Mouse (Mus musculus) thymus, adult 18-20 months (tissue): Measurements from ENCODE around the gene Mpp3.
A peak's percentile ranks its signal among the peaks of the same experiment; 100 is the strongest.

Experiments used
- DNase-seq, 2 experiments: peaks; one replicate each; pipeline ENCODE4 v3.0.0; 2022; ENCODE audit warnings: mixed read lengths in 2 of 2

Gene Mpp3

DNA sequence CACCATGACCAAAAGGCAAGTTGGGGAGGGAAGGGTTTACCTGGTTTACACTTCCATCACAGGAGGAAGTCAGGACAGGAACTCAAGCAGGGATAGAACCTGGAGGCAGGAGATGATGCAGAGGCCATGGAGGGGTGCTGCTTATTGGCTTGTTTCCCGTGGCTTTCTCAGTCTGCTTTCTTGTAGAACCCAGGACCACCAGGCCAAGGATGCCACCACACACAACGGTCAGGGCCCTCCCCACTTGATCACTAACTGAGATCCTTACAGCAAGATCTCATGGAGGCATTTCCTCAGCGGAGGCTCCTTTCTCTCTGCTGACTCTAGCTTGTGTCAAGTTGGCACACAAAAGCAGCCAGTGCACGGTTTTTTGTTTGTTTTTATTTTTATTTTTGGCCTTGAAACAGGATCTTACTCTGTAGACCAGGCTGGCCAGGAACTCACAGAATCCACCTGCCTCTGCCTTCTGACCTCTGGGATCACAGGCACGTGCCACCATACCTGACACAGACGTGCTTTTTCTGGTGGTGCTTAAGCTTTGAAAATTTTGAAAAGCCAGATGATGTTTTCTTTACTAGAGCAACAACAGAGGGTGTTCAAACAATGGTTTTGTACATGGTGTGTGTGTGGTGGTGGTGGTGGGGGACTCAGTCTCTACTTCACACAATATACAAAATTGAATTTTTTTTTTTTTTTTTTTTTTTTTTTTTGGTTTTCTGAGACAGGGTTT, at the start of gene Mpp3:
Gene Mpp3, minus strand, starts transcription at position 375 of the 730 bp plus-strand sequence.
- no peak for DNase-seq

DNA sequence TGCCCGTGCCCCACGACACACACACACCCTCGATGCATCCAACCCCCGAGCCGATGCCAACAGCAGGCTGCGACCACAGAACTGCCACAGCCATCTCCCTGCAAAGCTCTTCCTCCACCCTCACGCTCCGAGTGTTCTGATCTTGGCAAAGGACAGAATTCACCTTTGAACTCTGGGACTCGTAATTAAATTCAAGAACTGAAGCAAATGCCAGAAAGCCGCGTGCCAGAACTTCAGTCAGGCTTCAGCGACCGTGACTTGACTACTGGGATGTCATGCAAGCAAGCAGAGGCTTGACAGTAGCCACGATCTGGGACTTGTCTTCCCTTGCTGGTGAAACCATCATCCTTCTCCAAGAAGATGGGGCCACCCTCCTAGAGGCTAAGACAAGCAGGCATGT, 45.5 kb upstream of the Mpp3 start:
- DNase-seq, result no peak

DNA sequence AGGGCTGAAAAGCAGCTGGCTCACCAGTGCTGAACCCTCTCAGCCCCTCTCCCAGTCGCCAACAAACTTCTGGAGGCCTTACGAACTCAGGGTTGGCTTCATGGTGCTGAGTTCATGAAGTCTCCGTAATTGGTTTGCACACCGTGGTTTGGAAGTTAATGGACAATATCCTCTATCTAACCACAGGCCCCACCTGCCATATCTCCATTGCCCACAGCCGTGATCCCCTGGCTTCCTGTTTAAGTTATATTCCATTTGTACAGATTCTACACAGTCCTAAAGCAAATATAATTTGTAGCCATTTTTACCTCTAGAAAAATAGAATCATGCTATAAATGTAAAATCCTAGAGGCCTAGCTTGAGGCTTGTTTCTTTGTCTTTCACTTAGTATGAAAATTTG, 44.5 kb upstream of the Mpp3 start:
- DNase-seq, result no peak

DNA sequence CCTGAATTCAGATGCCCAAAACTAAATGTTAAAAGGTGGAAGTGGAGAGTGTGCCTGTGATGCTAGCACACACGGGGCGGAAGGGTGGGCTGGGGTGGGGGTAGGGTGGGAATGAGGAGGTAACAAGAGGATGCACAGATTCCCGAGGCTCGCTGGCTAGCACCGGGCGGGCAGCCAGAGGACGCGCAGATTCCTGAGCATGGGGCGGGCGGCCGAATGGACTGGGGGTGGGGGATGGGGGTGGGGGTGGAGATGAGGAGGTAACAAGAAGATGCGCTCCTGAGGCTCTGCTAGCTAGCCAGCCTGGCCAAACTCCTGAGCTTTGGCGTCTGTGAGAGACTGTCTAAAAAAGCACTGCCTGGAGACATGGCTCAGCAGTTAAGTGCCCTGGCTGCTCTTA, 42.2 kb upstream of the Mpp3 start:
- DNase-seq, result no peak

DNA sequence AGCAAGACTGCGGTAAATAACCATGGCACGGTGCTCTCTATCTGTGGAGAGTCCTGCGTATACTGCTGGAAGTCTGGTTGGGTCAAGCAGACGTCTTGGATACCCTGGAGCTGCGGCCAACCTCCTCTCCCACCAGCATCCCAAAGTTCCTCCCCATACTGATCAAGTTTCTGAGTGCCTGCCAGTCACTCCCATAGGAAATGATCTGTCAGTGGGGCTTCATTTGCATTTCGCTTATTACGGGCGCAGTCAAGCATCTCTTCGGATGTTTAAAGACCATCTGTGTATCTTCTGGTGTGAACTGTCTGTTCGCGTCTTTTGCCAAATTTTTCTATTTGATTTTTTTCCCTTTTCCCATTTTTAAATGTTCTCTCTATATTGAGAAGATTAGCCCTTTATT, 41.4 kb upstream of the Mpp3 start:
- DNase-seq, result no peak

DNA sequence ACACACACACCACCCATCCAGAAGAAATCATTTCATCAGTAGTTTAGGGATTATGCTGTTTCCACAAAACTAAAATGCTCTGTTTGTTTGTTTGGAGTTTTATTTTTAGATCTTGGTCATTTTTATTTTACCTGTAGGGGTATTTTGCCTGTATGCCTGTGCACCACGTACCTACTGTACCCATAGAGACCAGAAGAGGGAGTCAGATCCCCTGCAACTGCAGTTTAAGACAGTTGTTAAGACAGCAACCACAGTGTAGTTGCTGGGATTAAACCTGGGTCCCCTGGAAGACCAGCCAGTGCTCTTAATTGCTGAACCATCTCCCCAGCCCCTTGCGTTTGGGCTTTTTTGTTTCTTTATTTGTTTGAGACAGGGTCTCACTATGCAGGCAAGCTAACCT, 40.7 kb upstream of the Mpp3 start:
- DNase-seq, result no peak

DNA sequence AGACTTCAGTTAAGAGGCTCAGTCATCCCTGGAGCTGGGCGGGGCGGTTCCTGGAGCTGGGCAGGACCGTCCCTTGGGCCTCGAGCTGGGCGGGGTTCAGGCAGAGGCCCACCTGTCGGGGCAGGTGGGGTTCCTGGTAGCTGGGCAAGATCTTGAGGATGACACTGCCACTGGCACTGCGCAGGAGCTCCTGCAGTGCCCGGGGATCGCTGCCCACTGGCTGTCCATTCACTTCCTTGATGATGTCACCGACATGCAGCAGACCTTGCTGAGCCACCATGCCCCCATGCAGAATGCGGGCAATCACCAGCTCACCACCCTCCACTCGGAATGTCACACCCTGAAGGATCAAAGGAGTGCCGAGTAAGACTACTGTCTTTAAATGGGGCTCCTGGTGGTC, 34.8 kb upstream of the Mpp3 start:
- DNase-seq, result no peak

DNA sequence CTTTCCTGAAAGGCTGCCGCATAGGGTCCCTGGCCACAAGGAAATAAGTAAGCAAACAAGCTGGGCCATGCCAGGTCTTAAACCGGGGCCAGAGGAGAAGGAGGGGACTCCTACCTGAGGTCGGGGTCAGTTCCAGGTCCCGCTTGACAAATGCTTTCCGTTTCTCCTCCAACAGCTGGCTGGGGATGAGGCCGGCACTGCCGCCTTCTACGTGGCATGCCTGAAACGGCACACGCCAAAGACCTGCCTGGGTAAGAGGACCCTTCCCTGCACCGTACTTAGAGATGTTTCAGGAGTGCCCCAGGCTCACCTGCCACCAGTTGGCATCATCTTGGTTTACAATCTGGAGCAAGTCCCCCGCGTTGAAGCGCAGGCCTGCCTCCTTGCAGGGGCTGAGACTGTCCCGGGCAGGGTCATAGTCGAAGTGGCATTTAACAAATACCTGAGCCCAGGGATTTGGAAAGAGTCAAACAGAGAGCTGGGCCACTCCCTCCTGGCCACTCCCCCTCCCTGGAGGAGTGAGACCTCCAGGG, 33.7 kb upstream of the Mpp3 start:
- no peak for DNase-seq

DNA sequence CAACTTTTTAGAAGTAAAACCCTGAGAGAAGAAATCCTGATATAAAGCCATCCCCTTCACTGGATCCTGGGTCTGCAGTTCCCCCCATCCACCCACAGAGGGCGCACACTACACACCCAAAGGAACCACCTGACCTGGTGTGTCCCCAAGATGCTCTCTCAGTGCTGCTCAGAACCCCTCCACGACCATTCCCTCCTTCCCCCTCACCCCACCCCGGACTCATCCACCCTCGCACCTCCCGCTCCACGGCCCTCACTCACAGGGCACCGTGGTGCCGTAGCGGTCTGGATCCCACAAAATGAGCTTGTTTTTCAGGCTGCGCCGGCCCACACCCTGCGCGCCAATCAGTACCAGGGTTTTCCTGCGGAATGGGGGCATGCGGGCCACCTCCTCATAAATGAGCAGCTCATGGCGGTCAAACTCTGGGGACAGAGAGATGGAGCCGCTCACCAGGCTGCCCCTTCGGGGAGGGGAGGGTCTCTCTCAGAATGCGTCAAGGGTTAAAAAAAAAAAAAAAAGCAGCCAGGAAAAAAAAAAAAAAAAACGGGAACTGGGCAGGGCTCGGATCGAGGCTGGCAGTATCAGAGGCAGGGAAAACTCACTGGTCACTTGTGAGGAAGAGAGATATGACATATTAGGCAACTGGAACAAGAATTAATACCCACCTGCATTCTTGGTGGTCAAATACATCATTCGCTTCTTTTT, 33.1 kb upstream of the Mpp3 start:
- peak; percentile 14 to 22 for DNase-seq

DNA sequence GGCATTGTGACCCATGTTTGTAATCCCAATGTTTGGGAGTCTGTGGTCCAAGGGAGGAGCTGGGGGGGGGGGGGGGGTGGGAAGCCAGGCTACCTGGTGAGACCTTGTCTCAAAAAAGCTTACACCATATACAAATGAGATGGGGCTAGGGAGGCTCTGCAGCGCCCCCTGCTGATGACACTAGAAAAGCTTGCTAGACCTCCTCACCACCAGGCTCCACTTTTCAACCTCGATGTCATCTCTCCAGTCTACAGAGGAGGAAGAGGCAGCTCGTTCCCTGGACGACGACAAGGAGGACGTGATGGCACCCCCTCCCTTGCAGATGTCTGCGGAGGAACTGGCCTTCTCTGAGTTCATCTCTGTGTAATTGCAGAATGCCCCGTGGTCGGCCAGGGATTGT, 25.6 kb upstream of the Mpp3 start:
- DNase-seq, result no peak

DNA sequence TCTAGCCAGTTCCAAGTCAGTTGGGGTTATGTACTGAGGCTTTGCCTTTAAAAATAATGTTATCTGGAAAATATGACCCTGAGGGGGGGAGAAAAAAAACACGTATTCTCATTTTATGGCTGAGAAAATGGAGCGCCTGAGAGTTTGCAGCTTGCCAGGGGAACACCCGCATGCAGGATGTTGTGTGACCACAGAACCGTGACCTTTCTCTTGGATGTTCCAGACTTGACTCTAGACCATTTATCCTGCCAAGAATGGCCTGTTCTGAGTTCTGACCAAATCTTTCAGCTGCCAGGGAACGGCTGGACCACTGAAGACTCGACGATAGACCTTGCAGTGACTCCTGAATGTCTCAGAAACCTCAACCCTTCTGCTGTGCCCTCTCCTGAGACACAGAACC, 24.9 kb upstream of the Mpp3 start:
- no peak for DNase-seq

DNA sequence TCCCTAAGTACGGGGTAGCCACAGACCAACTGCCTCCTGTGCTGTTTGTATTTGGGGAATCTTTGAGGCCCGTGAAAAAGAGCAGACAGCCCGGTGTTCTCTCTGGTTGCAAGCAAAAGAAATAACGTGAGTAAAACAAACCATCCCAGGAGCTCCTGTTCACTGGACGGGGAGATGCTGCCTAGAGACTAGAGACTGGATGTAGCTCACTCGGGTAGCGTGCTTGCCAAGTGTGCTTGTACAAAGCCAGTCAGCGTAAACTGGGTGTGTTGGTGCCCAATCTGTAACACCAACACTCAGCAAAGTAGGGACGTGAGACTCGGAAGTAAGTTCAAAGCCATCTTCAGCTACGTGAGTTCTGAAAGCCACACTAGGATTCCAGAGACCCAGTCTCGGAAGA, 24.4 kb upstream of the Mpp3 start:
- no peak for DNase-seq

DNA sequence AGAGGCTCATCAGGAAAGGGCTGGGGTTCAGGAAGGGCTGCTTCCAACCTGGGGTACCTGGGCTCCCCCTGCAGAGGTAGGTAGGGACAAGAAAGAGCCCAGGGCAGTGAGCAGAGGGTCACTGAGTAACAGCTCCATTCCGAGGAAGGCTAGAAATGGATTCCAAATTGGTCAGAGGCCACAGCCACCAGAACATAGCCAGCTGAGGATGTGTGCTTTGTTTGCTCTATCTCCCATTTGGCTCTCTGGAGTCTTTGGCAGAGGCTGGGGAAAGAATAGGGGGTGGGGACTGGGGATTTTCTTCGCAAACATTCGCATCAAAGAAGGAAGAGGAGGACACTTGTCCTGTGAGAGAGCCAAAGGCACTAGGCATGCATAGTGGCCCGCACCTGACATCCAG, 23.7 kb upstream of the Mpp3 start:
- DNase-seq, result no peak

DNA sequence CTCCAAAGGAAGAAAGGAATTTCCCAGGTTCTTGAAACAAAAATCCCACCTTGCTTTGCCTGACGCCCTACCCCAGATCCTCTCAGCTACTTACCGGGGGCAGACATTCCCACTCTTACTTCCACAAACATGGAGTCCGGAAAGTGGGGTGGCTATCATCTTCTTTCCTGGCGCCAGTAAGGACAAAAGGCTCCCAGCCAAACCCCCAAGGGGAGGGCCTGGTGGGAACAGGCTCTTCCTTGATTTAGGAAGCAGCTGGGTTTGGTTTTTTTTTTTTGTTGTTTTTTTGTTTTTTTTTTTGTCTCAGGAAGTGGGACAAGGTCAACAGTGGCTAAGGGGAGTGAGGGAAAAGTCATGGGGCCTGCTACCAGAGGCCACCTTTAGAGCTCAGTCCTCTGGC, 23.3 kb upstream of the Mpp3 start:
- DNase-seq, result no peak

DNA sequence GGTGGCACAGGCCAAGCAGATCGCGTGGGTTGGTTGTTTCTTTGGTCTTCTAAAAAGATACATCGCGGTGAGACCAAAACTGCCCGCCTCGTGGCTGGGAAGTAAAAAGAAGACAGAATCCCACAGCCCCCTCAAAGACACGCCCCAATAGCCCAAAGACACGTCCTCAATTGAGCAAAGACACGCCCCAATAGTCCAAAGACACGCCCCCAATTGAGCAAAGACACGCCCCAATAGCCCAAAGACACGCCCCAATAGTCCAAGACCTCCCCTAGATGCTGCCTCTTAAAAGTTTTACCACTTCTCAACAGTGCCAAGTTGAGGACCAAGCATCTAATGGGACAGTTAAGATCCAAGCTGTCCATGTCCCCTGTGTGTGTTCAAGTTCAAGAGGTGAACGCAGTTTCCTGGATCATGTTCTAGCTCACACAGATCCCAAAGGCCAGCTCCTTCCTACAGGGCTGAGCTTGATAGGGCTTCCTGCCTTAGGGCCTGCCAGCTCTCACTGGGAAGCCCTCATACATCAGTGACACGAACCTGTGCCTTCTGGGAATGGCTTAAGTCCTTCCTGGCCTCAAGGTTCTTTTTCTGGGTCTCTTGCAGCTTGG, 21.7 kb upstream of the Mpp3 start:
- DNase-seq, result no peak

DNA sequence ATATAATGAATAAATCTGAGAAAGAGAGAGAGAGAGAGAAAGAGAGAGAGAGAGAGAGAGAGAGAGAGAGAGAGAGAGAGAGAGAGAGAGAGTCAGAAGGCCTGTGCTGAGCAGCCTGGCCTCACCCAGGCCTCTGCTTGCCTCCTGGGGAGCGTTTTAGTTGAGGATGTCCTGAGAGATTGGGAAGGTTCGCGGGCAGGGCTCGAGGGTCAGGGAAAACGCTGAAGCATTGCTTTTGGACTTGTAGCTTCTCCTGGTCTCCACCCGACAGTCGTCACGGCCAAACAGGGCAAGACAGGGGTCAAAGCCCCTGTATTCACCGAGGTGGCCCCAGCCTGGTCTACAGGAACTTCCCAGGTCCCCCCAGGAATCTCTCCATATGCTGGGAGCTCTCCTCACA, 18.3 kb upstream of the Mpp3 start:
- DNase-seq, result no peak

DNA sequence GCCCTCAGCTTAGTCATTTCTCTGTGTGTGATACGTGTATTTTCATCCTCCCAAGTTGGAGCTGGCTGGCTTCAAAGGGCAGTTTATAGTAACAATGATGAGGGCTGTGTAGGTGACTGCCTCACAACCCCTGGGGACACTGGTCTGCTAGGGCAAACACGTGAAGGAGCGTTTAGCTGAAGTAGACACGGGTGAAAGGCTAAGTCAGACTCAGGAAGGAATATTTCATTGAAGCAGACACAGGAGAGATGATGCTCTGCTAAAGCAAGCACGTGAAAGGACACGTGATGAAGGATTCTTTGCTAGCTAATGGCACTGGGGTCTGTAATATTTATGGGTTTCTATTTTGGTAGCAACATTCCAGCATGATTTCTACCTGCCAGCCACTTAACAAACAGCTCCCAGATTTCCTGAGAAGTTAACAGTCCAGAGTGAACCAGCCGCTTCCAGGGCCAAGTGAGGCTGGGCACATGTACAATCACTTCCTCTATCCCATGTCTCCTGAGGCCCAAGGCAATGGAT, 16.5 kb upstream of the Mpp3 start:
- no peak for DNase-seq

DNA sequence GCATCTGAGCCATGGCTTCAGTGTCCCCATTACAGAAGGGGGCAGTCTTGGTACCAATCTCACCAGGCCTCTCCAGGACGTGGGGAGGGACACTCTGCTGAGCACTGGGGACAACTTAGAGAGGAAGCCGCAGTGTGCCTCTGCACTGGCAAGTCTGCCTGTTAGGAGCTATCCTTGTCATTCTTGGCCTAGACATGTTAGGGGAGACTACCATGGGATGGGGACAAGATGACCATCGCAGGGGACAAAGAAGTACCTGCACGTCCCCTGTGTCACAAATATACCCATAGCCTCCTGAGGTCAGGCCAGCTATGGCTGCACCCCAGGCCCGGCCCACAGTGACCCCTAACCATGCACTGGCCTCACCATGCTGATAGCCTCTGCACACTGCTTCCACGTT, 15.1 kb upstream of the Mpp3 start:
- DNase-seq, result no peak

DNA sequence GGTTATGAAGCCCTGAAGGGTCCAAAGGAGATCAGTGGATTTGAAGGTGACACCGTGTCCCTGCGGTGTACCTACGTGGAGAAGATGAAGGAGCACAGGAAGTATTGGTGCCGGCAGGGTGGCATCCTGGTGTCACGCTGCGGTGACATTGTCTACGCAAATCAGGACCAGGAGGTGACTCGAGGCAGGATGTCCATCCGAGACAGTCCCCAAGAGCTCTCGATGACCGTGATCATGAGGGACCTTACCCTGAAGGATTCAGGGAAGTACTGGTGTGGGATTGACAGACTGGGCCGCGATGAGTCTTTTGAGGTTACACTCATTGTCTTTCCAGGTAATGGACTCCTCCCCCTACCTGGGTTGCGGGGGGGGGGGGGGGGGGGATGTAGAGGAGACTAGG, 14.7 kb upstream of the Mpp3 start:
- no peak for DNase-seq

DNA sequence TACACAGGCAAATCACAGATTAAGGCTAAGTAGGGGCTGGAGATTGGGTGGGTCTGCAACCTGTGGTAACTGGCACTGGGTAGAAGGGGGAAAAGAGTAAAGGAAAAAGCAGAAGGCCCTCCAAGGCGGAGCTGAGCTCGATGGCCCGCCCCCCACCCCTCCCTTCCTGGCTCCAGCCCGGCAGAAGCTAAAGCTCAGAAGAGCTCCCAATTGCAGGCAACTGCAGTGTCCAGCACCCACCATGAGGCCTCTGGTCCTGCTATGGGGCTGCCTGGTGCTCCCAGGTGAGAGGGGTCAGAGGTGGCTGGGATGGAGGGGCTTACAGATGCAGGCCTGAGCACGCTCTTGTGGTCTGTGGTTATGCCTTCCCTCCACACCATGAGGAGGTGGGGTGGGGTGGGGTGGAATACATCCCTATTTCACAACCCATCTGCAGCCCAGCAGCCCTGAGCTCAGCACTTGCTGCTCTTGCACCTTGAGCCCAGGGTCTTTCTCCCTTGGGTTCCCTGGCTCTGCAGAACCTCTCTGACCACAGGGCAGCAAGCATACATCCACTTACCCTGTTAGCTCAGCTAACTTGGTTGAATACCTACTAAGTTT, 13.2 kb upstream of the Mpp3 start, which contains the start of gene Cd300lg:
Gene Cd300lg, plus strand, starts transcription at position 160 of the 600 bp plus-strand sequence.
- DNase-seq, result no peak

DNA sequence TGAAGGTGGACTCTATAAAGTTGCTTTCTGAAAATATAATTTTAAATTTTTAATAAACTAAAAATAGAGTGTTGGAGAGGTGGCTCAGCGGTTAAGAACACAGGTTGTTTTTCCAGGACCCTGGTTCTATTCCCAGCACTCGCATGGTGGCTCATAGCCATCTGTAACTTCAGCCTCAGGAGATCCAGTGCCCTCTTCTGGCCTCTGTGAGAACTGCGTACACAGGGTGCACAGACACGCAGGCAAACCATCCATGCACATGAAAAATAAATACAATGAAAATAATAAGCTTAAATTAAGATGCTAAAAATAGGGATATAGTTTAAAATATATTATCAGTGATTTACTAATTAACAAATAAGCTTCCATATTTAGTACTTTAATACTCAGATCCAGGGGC, 12.4 kb upstream of the Mpp3 start:
- DNase-seq, result no peak

DNA sequence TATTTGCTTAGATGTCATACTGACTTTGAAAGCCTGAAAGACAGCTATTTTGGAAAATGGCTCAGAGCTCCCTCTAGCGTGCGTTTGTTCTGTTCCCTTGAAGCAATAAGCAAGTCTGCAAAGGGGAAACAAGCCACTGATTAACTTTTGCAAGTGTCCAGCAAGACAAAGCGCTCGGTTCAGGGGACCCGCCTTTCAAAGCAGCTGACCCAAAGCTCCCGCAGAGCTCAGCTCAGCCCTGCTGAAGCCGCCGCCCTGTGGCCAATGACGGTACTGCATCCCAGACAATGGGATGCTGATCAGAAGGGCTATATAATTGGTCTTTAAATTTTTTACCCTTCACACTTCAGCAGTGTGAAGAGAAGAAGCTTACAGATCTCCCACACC, 11.9 kb upstream of the Mpp3 start:
- no peak for DNase-seq

DNA sequence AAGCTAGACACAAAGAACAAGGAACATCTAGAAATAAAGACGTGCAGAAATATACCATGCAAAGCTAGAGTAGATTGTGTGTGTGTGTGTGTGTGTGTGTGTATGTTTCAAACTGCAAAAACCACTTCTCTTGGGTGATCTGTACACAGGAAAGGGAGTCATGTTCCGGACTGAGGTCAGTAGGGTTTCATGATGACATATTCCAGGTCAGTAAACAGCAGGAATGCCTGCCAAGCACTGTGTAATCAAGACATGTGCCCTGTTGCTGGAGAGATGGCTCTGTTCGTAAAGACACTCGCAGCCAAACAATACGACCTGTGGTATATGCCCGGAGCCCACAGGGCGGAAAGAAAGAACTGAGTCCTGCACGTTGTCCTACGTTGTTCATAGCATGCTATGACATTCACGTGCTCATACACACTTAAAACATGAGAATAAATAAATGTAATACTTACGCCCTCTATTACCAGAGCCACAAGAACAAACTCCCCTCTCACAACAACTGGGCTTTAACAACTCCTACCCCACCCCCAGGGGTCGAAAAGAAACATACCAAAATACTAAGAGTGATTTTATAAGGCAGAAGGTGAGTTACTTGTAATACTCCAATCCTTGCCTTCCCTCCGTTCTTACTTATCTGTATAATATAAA, 11.4 kb upstream of the Mpp3 start:
- no peak for DNase-seq
